7 mouse cellular contexts compared by ENCODE assay signal in genomic region chr10:40257414-40258255, GRCm38 (mm10). TPM values are rescaled to one million over a fixed set of nuclear protein-coding genes. Genes with fewer than 3 reads are reported as not detected.
A peak's percentile ranks its signal among the peaks of the same experiment; 100 is the strongest.
DNase-seq lines count a peak whose midpoint lies in the region; ATAC-seq and TF ChIP-seq lines count a peak whose summit lies in the region.

TSS of gene Gtf3c6 (minus strand) at chr10:40258108.

- peak within 1 kb of the TSS; percentile 86 for H3K27ac ChIP-seq in intestine, postnatal 0 days (ENCODE audit: low read depth, low read length)
- peak within 1 kb of the TSS; percentile 93 for H3K27ac ChIP-seq in midbrain, embryonic 12.5 days (replicated peaks)
- peak within 1 kb of the TSS; percentile 94 for H3K27ac ChIP-seq in small intestine, adult 2 months (ENCODE audit: insufficient read depth, low read depth, low read length)

- no peak; the same call in 1 of the 2 replicates for TF ChIP-seq CTCF in intestine, postnatal 0 days (IDR thresholded peaks at IDR 0.05; ENCODE audit: low read depth)
- TF ChIP-seq CTCF in small intestine, adult 2 months (IDR thresholded peaks at IDR 0.05; ENCODE audit: extremely low read depth, insufficient read length, insufficient replicate concordance, low read depth, low read length) = no peak

- H3K9me3 ChIP-seq in intestine, postnatal 0 days (ENCODE audit: control insufficient read depth) = no peaks in the 10 kb centered on the region
- H3K9me3 ChIP-seq in midbrain, embryonic 12.5 days = no peaks in the 10 kb centered on the region

- H3K4me1 ChIP-seq in intestine, postnatal 0 days (replicated peaks; ENCODE audit: control insufficient read depth, insufficient read depth, low read length) = no peaks in the 10 kb centered on the region
- H3K4me1 ChIP-seq in midbrain, embryonic 12.5 days = peaks cover 10% of the 10 kb centered on the region
- H3K4me1 ChIP-seq in small intestine, adult 2 months (ENCODE audit: control insufficient read depth, insufficient read depth, insufficient read length, low read length) = peaks cover 3% of the 10 kb centered on the region; the same call in 1 of the 2 replicates

- H3K27me3 ChIP-seq in intestine, postnatal 0 days (replicated peaks; ENCODE audit: control insufficient read depth, insufficient read depth, low read length) = no peaks in the 10 kb centered on the region
- no peaks in the 10 kb centered on the region for H3K27me3 ChIP-seq in midbrain, embryonic 12.5 days
- H3K27me3 ChIP-seq in small intestine, adult 2 months (ENCODE audit: control insufficient read depth, insufficient read depth, low read length) = no peaks in the 10 kb centered on the region

- peak; percentile 77 for ATAC-seq in intestine, postnatal 0 days
- ATAC-seq in midbrain, embryonic 12.5 days (ENCODE audit: low FRiP score, low read depth) = peak; percentile 68

- peak; percentile 88 for DNase-seq in adrenal gland, adult 8-10 months
- DNase-seq in embryo, embryonic 9.5 days (ENCODE audit: extremely low spot score) = peak; percentile 94
- peak; percentile 62 for DNase-seq in gonadal fat pad, adult 2 months (ENCODE audit: low read depth)
- DNase-seq in left cerebral cortex, postnatal 4 days = peak; percentile 97

- peaks cover 15% of the 10 kb centered on the region for H3K36me3 ChIP-seq in intestine, postnatal 0 days (ENCODE audit: control insufficient read depth, insufficient read depth)
- peaks cover 20% of the 10 kb centered on the region for H3K36me3 ChIP-seq in midbrain, embryonic 12.5 days
- peaks cover 8% of the 10 kb centered on the region; the same call in 1 of the 2 replicates for H3K36me3 ChIP-seq in small intestine, adult 2 months (ENCODE audit: control insufficient read depth, insufficient read depth, low read length)

- WGBS in intestine, postnatal 0 days = under 1% methylated on average over 43 of the region's 43 CpGs
- WGBS in midbrain, embryonic 12.5 days = under 1% methylated on average over 41 of the region's 43 CpGs
- under 1% methylated on average over 43 of the region's 43 CpGs for WGBS in small intestine, adult 2 months

- intact Hi-C loops in left cerebral cortex, postnatal 4 days (cut with DNase I) = loop anchor here (2.0 kb wide), 1 partner anchor 269 kb away; no protein-coding TSS in a partner anchor

- TF ChIP-seq POLR2A in small intestine, adult 2 months (IDR thresholded peaks at IDR 0.05; ENCODE audit: low read depth, low read length) = peak; percentile 92

- peak within 1 kb of the TSS; percentile 84 for H3K4me2 ChIP-seq in intestine, postnatal 0 days (replicated peaks; ENCODE audit: low read depth)
- peak within 1 kb of the TSS; percentile 68 for H3K4me2 ChIP-seq in midbrain, embryonic 12.5 days (replicated peaks)

- peak within 1 kb of the TSS; percentile 95 for H3K4me3 ChIP-seq in intestine, postnatal 0 days (ENCODE audit: low read depth, low read length)
- peak within 1 kb of the TSS; percentile 76 for H3K4me3 ChIP-seq in midbrain, embryonic 12.5 days
- peak within 1 kb of the TSS; percentile 94 for H3K4me3 ChIP-seq in small intestine, adult 2 months (ENCODE audit: low read depth, low read length)

- peak within 1 kb of the TSS; percentile 76 for H3K9ac ChIP-seq in intestine, postnatal 0 days (ENCODE audit: low read depth, low read length)
- peak within 1 kb of the TSS; percentile 85 for H3K9ac ChIP-seq in midbrain, embryonic 12.5 days (replicated peaks)

RNA-seq across cellular contexts. Expression of gene Gtf3c6, which starts in this region (rescaled TPM):
- 10 to 100 TPM; 26.3 to 50.8 (median 38.4) TPM for total RNA-seq in adrenal gland, adult 8-10 months (2022)
- polyA plus RNA-seq in gonadal fat pad, adult 2 months (2012; rRNA removed) = 8.3 and 10.2 TPM in 2 replicates
- 50.7 and 64.3 TPM in 2 replicates for polyA plus RNA-seq in intestine, postnatal 0 days (2015; fragmentation: Nextera tagmentation; extraction: Ambion mirVana)
- total RNA-seq in left cerebral cortex, postnatal 4 days (2021) = 10 to 100 TPM; 37.0 to 42.5 TPM
- 123 and 127 TPM in 2 replicates for polyA plus RNA-seq in midbrain, embryonic 12.5 days (2016; fragmentation: Nextera tagmentation; extraction: Ambion mirVana)
- polyA plus RNA-seq in small intestine, adult 2 months (2012; rRNA removed) = 1.3 and 2.4 TPM in 2 replicates

Comparison
In these comparisons a context has a peak if more than half of its experiments do, and no peak if none do; other contexts are left out.
1. Peak in every context shown above with its lines: DNase-seq, ATAC-seq, H3K4me3 ChIP-seq and H3K27ac ChIP-seq.